Mouse (Mus musculus): ENCODE data around the gene Mtf2.
A peak's percentile ranks its signal among the peaks of the same experiment; 100 is the strongest.
"Not testable (repeated sequence)": the region's sequence is repeated elsewhere in the genome, so short reads cannot be mapped to it uniquely, and the experiment has no call there.

Mtf2 gene

GRCm38 (mm10) chr5:108085440-108085839 lies 20.0 kb downstream of the Mtf2 start:
- DNase-seq: no peak

DNA sequence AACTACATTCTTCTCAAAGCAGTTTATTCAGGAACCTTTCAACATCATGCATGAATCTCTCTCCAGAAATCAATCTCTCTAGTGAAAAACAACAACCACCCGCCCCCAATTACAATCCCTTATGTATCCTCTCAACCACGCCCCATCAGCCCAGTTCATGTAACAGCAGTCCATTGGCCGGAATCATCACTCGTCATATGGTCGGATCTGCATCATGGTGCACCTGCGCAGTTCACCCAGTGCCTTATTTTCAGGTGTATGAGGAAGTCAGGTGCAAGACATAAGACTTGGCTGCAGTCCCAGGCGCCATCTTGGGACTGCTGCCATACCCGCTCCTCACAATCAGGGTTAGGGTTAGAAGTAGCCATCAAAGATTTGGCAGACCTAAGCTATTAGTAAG lies 27.3 kb downstream of the Mtf2 start:
- not testable (repeated sequence) for DNase-seq

DNA sequence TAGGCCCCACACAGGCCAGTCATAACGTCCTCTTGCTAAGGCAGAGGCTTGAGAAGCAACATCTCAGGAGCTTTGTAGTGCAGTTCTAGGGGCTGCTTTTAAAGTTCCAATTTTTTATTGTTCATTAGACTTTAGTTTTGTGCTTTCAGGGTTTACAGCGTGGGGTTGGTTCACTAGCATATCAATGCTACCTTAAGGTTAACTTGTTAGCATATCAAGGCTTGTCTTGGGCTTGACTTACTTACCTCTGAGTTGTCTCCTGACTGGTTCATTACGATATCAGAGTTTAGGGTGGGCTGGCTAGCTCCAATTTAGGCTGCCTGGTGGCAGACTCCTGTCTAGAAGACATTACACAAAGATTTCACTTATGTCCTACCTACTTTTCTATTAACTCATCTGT lies 32.2 kb downstream of the Mtf2 start:
- no peak for DNase-seq

- peak in 1 of 2 experiments; percentile 36 for DNase-seq
Observed at GRCm38 (mm10) chr5:108100196-108100595, 34.7 kb downstream of the Mtf2 start.

GRCm38 (mm10) chr5:108104306-108104705 lies 38.8 kb downstream of the Mtf2 start:
- no peak for DNase-seq

DNA sequence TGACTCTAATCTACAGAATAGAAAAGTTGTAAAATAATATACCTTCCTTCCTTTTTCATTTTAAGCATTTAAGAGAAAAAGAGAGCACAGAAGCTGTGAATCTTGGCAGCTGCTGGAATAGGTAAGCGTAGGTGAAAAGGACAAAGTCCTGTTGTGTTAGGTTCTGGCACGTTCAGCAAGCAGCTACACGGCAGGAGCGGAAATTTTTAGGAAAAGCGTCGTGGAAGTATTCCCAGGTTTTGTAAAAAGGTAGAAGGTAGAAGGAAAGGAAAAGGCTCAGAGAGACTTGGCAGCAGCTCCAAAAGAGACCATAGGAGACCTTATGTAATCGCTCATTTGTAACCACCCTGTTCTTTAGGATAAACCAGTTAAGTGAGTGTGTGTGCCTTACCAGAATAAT lies 43.9 kb downstream of the Mtf2 start:
- no peak for DNase-seq

DNA sequence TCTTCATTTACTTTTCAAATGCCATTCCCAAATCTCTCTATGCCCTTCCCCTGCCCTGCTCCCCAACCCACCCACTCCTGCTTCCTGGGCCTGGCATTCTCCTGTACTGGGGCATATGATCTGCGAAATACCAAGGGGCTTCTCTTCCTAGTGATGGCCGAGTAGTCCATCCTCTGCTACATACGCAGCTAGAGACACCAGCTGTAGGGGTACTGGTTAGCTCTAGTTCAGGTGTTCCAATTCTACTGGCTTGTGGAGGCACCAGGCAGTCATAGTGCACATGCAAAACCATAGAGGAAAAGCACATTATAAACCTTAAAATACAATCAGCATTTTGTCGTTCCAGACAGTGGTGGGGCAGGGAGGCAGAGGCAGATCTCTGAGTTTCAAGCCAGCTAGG lies 52.2 kb downstream of the Mtf2 start:
- DNase-seq: no peak

DNA sequence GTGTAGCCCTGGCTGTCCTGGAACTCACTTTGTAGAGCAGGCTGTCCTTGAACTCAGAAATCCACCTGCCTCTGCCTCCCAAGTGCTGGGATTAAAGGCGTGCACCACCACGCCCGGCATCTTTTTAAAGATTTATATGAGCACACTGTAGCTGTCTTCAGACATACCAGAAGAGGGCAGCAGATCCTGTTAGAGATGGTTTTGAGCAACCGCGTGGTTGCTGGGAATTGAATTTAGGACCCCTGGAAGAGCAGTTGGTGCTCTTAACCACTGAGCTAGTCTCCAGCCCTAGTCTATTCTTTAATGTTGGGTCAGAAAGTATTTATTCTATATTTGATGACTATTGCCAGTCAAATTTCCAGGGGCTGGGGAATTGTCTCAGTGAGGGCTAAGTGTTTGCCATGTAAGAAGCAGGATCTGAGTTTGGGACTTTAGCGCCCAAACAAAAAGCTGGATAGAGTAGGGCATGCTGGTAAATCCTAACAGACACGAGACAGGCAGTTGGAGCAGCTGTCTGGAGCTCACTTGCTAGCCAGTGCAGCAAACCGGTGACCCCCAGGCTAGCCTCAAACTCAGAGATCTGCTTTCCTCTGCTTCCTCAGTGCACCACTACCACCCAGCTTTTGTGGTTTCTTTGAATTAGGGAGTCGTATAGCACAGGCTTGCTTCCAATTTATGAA lies 54.9 kb downstream of the Mtf2 start:
- DNase-seq: no peak

GRCm38 (mm10) chr5:108131849-108132440 lies 66.5 kb downstream of the Mtf2 start:
- DNase-seq: no peak

GRCm38 (mm10) chr5:108132441-108133243 lies 67.2 kb downstream of the Mtf2 start, which contains the start of the genes Tmed5 and Ccdc18:
Tmed5 (minus strand) TSS chr5:108132620.
Ccdc18 (plus strand) TSS chr5:108132875.
- DNase-seq: peak; percentile 97 to 99

DNA sequence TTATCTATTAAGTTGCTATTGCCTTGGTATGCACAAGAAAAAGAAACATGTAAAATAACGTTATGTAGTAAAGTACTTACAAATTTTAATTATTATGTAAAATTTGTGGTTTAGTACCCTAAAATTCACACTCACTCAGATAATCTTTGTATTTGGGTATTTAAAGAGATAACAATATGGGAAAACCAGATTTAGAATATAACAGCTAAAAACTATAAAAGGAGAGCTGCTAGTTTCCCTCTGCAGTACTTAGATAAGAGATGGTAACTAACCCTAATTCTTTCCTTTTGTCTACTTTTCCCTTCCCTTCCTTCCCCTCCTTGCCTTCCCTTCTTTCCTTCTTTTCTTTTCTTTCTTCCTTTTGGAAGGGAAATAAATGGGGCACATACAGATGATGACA lies 87.1 kb downstream of the Mtf2 start:
- no peak for DNase-seq

All from cerebellum, postnatal 25 days (tissue).